Mouse (Mus musculus): ENCODE measurements around the gene Pef1.

The Pef1 gene

DNA sequence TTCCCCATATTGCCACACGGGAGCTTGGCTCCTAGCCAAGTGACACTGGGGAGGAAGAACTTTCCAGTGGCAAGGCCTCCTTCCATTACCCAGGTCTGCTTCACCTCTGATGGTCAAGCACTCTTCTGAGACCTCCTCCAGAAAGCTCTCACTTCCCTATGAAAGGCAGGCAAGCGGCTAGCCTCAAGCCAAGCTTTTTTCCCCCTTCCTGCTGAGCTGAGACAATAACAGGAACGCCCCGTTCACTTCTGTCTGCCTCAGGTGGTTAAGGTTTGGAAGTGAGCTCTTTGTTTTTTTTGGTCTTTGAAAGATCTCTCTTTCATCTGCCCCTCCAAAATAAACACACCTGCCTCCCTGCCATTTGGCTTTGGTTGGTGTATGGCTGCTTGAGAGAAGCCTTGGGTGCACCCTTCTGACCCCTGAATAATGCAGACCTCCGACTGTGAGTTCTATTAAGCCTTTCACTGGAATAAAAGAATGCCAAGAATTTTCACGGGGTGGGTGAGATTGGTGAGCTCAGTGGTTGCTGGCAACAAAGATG, at the start of gene Pef1:
Gene Pef1, plus strand, starts transcription at position 448 of the 541 bp plus-strand sequence.
- DNase-seq (ENCODE audit: low spot score in 2 of 2), result no peak

DNA sequence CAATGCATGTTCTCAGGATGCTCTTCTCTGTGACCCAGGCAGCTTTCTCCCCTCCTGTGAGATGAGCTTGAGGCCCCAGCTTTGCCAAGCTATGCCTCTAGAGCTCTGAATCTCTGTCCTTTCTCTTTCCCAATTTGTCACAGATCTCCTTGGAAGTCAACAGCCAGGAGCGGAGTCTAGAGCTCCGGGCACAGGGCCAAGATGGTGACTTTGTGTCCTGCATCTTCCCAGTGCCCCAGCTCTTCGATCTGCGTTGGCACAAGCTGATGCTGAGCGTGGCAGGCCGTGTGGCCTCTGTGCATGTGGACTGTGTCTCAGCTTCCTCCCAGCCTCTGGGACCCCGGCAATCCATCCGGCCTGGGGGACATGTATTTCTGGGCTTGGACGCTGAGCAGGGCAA, 49.2 kb upstream of the Pef1 start:
- no peak for DNase-seq (ENCODE audit: low spot score in 2 of 2)

DNA sequence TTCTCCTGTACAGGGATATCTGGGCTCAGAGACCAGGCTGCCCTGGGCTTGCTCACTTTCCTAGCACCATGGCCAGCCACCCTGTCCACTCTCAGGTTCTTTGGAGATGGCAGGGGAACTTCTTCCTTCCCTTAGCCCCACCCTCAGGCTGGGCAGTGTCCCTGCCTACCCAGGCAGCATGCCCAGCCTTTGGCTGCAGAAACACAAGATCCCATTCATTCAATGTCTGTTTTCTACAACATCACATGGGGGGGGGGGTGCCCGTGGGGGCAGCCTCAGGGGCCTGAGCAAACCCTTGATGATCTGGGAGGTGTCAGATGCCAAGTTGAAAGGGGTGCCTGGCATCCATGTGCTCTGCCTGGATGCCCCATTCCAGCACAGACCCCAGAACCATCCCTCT, 47.6 kb upstream of the Pef1 start:
- DNase-seq (ENCODE audit: low spot score in 2 of 2), result no peak

DNA sequence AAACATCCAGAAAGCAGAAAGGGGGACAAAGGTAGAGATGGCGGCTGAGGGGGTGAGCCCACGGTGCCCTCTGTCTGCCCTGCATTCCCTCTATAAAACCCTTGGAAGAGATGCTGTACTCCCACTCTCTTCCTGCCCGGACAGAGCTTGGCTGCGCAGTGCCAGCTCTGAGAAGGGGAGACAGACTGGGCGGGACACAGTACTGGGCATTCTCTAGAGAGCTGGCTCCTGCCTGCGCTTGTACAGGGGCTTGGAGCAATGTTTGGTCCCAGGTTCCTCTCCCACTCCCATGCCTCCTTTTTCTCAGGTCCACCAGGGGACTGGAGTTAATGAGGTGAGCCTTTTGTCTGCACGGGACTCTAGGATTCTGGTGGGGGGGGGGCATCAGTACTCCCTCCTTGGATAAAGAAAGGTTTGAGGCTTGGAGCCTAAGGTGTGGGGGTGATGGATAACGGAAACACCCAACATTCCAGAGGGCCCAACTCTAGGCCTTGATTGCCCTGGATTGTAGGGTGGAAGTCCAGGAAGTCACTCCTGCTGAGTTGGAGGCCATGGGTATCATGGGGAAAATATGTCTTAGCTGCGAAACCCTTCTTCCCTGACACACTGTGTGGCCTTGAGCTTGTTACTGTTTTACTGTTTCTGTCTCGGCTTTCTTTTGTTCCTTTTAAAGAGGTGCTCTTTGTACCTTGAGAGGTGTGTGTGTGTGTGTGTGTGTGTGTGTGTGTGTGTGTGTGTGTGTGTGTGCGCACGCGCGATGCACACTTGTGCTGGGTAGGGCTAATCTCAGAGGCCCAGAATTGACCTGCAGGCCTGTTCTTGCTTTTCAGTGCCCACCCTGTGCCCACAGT, 47.0 kb upstream of the Pef1 start:
- no peak for DNase-seq (ENCODE audit: low spot score in 2 of 2)

DNA sequence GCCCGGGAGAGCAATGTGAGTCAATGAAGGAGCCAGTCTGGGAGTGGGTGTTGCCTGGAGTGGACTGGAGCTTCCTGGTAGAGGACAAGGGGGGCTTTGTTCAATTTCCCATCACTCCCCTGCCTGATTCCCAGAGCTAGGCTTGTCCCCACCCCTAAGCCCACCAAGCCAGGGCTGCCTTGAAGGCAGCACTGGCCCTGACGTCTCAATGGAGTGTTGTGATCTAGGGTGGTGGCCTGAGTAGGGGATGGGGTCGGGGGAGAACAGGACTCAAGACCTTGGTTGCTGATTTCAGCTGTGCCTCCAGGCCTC, 46.4 kb upstream of the Pef1 start:
- no peak for DNase-seq (ENCODE audit: low spot score in 2 of 2)

DNA sequence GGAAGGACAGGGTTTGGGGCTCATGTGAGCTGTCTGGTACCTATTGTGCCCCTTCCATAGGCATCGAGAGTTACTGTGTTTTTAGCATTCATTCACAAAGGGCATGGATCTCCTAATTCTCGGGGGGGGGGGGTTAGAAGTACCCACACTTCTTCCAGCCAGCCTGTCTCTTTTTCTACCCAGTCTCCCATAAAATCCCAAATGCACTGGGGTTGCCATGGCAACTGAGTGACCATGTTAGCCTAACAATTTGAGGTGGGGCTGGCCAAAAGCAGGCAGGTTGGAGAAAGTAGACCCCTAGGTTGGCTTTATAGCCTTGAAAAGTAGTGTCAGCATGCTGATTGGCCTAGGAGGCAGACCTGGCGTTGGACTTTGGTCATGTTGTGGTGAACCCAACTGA, 45.9 kb upstream of the Pef1 start:
- no peak for DNase-seq (ENCODE audit: low spot score in 2 of 2)

DNA sequence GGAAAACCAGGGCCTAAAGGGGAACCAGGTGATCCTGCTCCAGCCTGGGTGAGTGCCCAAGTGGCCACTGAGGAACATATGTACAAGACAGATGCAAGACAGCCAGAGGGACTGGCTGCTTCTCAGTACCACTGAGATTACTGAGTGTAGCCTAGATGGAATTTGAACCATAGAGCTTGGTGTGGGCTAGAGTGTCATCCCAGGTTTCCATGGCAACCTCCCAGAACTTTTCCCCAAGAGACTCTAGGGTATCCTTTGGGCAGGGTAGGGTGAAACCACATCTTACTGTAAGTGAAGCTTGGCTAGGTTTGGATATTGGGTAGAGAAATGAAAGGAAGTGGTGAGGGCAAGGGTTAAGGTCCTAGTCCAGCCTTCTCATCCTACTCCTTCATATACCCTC, 41.4 kb upstream of the Pef1 start:
- no peak for DNase-seq (ENCODE audit: low spot score in 2 of 2)

DNA sequence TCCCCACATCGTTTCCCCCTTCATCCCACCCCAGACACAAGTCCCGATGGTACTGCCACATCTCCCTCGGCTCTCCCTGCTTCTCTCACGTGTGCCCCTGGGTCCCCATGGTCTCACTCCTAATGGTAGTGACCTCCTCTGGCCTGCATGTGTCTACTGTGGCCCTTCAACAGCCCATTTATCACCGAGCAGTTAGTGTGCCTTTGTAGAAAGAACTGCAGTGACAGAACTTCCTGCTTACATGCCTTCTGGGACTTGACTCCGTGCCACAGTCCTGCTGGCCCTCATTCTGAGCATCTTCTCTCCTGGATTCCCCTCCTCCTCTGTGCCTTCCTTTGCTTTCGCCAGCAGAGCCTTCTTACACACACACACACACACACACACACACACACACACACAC, 39.2 kb upstream of the Pef1 start:
- DNase-seq (ENCODE audit: low spot score in 2 of 2), result no peak

DNA sequence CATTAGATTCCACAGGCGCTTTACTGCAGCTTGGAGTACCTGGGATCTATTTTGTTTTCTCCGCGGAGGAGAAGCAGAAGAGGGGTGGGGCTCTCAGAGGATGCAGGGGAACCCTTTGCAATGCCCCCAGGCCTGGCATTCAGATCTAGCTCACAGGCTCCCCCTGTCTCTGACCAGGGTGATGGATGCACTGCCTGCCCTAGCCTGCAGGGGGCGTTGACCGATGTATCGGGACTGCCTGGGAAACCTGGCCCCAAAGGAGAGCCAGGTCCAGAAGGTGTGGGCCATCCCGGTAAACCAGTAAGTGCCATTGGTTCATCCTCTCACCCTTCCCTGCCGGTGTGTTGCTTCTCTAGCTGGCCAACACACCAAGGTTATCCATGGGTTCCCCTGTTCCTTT, 35.5 kb upstream of the Pef1 start:
- DNase-seq (ENCODE audit: low spot score in 2 of 2), result no peak

DNA sequence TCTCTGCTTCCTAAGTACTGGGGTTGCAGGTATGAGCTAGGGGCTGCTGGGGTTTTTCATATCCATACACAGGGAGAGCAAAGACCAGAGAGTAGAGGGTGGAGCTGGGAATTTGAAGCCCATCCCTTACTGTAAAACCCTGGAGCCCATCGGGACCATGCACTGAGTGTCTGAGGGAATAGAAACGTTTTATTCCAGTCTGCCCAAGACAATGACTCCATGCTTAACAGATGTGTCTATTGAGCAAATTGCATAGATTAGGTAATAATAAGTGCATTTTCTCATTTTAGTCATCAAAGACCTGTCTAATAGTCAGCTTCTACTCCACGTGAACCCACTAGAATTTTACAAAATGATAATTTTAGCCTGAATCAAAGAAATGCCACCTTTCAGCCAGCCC, 31.8 kb upstream of the Pef1 start:
- no peak for DNase-seq (ENCODE audit: low spot score in 2 of 2)

DNA sequence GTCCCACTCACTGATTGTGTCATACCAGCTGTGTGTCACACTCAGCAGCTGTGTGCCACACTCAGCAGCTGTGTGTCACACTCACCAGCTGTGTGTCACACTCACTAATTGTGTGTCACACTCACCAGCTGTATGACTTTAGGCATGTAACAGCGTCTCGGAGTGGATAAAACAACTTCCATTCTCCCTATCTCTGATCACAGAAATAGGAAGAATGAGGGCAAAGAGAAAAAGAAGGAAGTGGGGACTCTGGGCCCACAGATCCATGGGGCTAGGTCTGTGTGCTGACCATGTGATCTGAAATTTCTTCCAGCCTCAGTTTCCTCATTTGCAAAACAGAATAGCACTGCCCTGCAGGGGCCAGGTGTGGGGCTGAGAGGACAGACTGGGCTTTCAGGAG, 30.6 kb upstream of the Pef1 start:
- DNase-seq (ENCODE audit: low spot score in 2 of 2), result no peak

DNA sequence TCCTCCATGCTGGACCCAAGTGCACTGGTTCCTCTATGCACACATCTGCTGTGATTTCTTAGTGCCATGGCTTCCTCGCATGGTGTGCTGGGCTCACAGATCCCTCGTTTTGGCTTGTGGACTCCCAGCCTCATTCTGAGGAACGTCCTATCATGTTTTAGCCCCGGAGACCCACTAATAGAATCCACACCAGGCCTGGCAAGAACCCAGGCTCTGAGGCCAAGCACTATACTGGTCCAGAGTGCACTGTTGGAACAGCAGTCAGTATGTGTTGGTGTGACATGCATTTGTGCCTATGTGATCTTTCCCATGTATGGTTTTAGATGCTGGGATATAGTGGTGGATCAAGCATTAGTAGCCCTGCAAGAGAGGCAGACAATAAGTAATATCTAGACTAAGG, 29.0 kb upstream of the Pef1 start:
- DNase-seq (ENCODE audit: low spot score in 2 of 2), result no peak

DNA sequence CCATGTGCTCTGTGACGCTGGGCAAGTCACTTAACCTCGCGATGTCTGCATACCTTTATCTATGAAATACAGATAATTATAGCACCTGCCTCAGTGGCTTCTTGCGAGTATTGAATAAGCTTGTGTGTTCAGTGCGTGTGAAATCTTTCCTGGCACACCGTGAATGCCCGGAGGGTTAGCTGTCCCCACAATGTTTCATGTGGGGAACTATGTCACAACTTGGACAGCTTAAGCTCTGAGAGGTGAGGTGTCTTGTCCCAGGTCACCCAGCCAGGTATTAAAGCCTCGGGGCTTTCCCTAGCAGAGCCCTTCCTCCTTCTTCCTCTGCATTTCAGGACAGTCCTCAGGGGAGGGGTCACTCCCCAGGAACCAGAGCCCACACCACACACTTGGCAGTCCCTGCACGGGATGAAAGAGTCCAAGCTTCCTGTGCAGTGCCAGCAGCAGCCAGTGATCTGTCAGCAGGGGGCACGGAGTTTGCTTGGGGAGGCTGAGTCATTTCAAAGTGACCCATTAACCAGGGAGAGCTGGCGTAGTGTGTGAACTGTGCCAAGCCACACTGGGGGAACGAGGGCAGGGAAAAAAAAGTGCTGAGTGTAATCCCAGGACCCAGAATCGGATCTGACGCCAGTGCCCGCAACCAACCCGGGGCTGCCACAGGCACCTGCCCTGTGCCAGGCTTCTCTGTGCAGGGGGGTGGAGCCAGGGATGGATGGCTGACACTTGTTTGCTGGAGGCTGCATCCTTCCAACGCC, 27.4 kb upstream of the Pef1 start:
- DNase-seq (ENCODE audit: low spot score in 2 of 2), result no peak

DNA sequence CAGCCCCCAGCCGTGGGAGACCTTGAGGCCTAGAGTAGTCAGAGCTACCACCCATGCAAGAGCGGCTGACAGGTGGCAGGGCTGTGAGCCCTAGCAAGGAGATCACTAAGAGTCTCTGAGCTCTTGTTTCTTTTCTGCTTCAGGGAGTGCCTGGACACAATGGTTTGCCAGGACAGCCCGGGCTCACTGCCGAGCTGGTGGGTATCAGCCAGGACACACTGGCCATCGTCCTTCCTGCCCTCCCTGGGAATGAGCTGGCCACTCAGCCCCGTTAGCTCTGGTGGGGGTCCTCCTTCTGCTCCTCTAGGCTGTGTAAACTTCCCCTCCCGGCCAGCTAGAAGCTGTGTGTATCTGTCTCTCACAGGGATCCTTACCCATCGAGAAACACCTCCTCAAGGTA, 25.5 kb upstream of the Pef1 start:
- DNase-seq (ENCODE audit: low spot score in 2 of 2), result no peak

DNA sequence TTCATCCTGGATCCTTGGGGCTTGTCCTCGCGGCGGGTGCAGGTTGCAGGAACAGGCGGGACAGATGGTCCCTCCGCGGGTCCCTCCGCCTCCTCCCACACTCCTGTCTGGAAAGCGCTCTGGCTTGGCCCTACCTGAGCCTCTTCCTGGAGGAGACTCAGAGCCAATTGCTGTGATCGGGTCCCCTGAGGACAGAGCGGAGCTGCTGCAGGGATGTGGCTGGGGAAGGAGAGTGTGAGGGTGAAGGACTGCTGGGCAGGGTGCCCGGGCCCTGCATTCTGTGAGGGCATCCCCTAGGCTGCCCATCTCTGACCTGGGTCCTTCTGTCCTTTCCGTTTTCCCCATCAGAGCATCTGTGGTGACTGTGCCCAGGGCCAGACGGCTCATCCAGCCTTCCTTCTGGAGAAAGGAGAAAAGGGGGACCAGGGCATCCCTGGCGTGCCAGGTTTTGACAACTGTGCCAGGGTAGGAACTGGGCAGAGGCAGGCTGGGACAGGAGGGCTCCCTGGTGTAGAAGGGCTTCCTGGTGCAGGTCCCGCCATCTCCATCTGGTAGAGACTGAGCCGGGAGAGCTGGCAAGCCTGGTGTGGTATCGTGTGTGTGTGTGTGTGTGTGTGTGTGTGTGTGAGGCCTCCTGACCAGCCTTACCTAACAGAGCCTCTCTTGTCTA, 23.4 kb upstream of the Pef1 start:
- DNase-seq (ENCODE audit: low spot score in 2 of 2), result no peak

DNA sequence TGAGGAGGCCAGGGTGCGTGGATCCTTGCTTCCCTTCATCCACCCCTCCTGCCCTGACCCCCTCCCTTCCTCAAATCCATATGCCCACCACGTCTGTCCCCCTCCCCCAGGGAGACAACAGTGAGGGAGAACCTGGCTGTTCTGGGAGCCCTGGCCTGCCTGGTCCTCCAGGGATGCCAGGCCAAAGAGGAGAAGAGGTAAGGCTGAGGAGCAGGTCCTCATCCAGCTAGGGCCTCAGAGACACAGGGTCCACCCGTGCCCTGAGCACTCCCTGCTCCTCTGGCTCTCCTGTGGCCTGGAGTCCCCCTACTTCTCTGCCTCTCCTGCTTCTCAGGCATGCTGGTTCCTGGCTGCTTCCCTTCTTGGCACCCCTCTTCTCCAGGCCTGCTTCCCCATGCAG, 22.8 kb upstream of the Pef1 start:
- DNase-seq (ENCODE audit: low spot score in 2 of 2), result no peak

DNA sequence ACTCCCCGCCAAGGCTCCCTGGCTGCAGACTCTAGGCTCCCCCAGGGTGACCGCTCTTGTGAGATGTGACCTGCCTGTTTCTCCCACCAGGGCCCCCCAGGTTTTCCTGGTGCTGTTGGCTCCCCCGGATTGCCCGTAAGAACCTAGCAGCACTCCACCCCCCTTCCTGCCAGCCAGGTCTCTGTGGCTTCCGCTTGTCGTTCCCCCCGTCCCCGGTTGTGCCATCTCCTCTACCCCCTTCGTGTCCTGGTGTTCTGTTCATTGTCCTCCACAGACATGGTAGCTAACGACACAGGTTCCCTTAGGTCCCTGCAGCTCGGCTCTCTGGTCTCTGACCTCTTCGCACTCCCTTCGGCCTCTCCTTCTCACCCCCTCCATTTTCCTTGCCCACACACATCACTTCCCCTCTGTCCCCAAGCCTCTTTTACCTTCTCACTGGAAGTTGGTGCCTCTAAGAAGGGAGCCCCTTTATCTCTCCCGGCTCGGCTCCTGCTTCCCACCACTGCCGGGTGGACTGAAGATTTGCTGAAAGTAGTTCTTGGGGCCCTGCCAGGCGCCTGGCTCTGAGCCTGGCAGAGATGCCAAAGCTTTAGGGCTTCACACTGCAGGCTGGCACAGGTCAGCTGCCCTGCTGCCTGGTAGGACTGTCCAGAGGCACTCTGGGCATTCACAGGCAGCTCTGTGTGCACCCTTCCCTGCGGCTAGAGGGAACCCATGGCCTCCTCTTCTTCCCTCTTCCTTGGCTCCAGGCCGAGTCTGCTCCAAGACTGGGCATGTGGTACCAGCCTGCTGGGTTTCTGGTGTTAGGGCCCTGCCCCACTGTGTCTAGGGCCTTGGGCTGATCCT, 20.8 kb upstream of the Pef1 start:
- peak; percentile 37 to 61 for DNase-seq (ENCODE audit: low spot score in 2 of 2)

DNA sequence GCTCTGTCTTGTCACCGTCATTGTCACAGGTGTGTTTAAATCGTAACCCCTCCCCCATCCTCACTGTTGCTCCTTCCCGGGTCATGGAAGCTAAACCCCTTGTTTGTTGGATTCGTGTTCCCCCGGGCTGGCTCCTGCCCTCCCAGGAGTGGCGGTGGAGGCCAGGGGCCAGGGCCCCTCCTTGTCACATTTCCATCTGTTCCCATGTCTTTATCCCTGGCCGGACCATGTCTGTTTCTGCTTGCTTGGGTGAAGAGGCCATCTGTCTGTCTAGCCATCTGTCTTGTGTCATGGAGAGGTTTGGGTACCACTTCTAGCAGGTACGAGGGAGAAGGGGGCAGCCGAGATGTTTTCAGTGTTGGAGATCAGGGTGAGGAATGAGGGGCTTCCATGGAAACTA, 20.1 kb upstream of the Pef1 start:
- no peak for DNase-seq (ENCODE audit: low spot score in 2 of 2)

DNA sequence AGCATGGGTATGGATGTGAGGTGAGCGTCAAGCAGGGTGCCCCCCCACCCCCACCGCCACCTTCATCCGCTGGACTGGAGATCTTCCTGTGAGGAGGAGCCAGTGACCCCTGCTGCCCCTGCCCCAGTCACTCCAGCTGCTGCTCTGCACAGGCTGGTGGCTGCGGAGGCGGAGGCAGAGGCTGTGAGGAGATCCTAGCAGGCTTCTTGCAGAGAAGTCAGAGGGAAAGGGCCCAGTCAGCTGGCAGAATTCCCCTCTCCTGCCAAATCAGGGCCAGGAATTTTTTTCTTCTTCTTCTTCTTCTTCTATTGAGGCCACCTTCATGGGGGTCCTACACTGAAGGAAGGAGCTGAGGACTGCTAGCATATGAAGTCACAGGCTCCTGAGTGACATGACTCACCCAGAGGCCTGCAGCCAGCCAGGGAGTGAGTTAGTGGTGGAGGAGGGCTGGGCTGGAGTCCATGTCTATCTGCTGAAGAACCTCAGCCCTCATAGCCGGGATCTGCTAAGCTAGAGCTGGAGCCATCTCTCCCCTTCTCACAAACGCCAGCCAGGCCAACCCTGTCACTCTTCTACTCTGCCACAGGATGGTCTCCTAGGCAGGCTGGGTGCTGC, 17.9 kb upstream of the Pef1 start:
- peak in 1 of 2 experiments; percentile 43 for DNase-seq (ENCODE audit: low spot score in 2 of 2)

DNA sequence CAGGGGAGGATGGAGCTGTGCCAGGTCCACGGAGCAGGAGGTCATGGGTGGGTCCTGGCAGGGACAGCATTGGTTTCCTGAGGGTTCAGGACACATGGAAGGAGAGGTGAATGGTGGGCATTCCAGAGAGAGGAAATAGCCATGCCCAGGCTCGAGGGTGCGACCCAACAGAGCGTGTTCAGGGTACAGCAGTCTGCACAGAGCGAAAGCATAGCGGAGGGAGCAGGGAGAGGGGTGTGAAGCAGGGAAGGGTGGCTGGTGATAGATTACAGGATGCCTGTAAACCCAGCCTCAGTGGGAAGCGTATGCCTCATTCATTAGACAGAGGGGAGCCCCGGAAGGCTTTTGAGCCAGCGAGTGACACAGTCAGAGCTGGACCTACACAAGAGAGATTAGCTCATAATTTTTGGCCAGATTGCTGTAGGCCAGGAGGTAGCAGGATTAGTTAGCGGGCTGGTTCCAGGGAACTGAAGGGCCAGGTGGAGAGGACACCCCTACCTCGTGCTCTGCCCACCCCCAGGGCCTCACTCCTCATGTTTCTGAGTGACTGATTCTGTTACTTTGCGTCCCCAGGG, 17.0 kb upstream of the Pef1 start:
- DNase-seq (ENCODE audit: low spot score in 2 of 2), result no peak

DNA sequence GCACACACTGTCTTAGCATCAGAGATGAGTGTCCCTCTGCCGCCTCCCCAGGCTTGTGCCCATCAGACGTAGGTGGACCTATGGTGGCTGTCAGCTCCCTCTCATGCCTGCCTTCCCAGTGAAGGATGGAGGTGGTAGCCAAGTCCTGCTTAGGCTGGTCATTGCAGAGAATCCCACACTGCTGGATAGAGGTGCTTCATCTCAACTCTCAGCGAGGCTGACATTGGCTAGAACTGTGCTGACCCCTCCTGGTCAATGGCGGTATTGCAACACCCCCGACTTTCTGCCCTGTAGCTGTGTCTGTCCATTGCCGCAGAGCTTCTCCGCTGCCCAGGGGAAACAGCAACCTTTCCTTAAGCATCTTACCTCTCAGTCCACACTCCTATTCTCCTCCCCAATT, 15.1 kb upstream of the Pef1 start:
- peak; percentile 49 to 89 for DNase-seq (ENCODE audit: low spot score in 2 of 2)
